Mouse (Mus musculus): ENCODE measurements around the gene Pou6f2. TPM values are rescaled to one million over a fixed set of nuclear protein-coding genes. Genes with fewer than 3 reads are reported as not detected.
A peak's percentile ranks its signal among the peaks of the same experiment; 100 is the strongest.

Gene Pou6f2
- polyA plus RNA-seq (2016; fragmentation: Nextera tagmentation; extraction: Ambion mirVana), result 0.65 and 0.97 TPM in 2 replicates

- 83% methylated on average over 6 of the region's 6 CpGs for WGBS
- ATAC-seq (ENCODE audit: insufficient number of reproducible peaks, insufficient read depth, low FRiP score, low TSS enrichment, low read depth), result no peak
- no peak within 1 kb of the TSS for H3K4me2 ChIP-seq
- H3K36me3 ChIP-seq, result no peaks in the 10 kb centered on the region
- no peaks in the 10 kb centered on the region for H3K27me3 ChIP-seq
- H3K9ac ChIP-seq (replicated peaks), result no peak within 1 kb of the TSS
- no peak within 1 kb of the TSS for H3K27ac ChIP-seq
- H3K4me3 ChIP-seq (replicated peaks), result no peak within 1 kb of the TSS
- no peaks in the 10 kb centered on the region for H3K9me3 ChIP-seq
- 0 out of 2 replicates have a peak, but pooled peaks cover 4% of the 10 kb centered on the region for H3K4me1 ChIP-seq (replicated peaks)
Measured at GRCm38 (mm10) chr13:18397586-18397985, at the start of gene Pou6f2. TSS of gene Pou6f2 (minus strand) at chr13:18397686.

GRCm38 (mm10) chr13:18439858-18440257 is 42.4 kb upstream of the Pou6f2 start:
- Histone ChIP-seq H3K4me1 (replicated peaks) (no peaks in the 10 kb centered on the region), H3K9me3 (no peaks in the 10 kb centered on the region), H3K4me3 (replicated peaks) (no peak overlapping the region), H3K36me3 (no peaks in the 10 kb centered on the region), H3K27ac (no peak overlapping the region), H3K27me3 (no peaks in the 10 kb centered on the region), H3K4me2 (no peak overlapping the region), H3K9ac (replicated peaks) (no peak overlapping the region)
- ATAC-seq (ENCODE audit: insufficient number of reproducible peaks, insufficient read depth, low FRiP score, low TSS enrichment, low read depth), result no peak
- 73% methylated on average over 3 of the region's 3 CpGs for WGBS

- no peaks in the 10 kb centered on the region for H3K27me3 ChIP-seq
- no peak overlapping the region for H3K4me2 ChIP-seq
- H3K36me3 ChIP-seq, result no peaks in the 10 kb centered on the region
- no peak for ATAC-seq (ENCODE audit: insufficient number of reproducible peaks, insufficient read depth, low FRiP score, low TSS enrichment, low read depth)
- H3K27ac ChIP-seq, result no peak overlapping the region
- H3K9me3 ChIP-seq, result no peaks in the 10 kb centered on the region
- H3K9ac ChIP-seq (replicated peaks), result no peak overlapping the region
- 88% methylated on average over 4 of the region's 4 CpGs for WGBS
- no peak overlapping the region for H3K4me3 ChIP-seq (replicated peaks)
- H3K4me1 ChIP-seq (replicated peaks), result no peaks in the 10 kb centered on the region
Measured at GRCm38 (mm10) chr13:18387673-18388072, 9.8 kb downstream of the Pou6f2 start.

GRCm38 (mm10) chr13:18363373-18363772 is 34.1 kb downstream of the Pou6f2 start:
- H3K9ac ChIP-seq (replicated peaks), result no peak overlapping the region
- no peaks in the 10 kb centered on the region for H3K27me3 ChIP-seq
- WGBS, result 4% methylated on average over 2 of the region's 2 CpGs
- peak; percentile 78 for ATAC-seq (ENCODE audit: insufficient number of reproducible peaks, insufficient read depth, low FRiP score, low TSS enrichment, low read depth)
- no peak overlapping the region for H3K4me3 ChIP-seq (replicated peaks)
- no peaks in the 10 kb centered on the region for H3K9me3 ChIP-seq
- H3K36me3 ChIP-seq, result no peaks in the 10 kb centered on the region
- H3K4me2 ChIP-seq, result no peak overlapping the region
- no peak overlapping the region for H3K27ac ChIP-seq
- H3K4me1 ChIP-seq (replicated peaks), result peaks cover 8% of the 10 kb centered on the region; the same call in 1 of the 2 replicates

- WGBS, result 80% methylated on average over 4 of the region's 4 CpGs
- Histone ChIP-seq H3K9me3 (no peaks in the 10 kb centered on the region), H3K4me1 (replicated peaks) (peaks cover 11% of the 10 kb centered on the region), H3K27me3 (no peaks in the 10 kb centered on the region), H3K4me2 (no peak overlapping the region), H3K27ac (no peak overlapping the region), H3K36me3 (no peaks in the 10 kb centered on the region), H3K9ac (replicated peaks) (no peak overlapping the region), H3K4me3 (replicated peaks) (no peak overlapping the region)
- ATAC-seq (ENCODE audit: insufficient number of reproducible peaks, insufficient read depth, low FRiP score, low TSS enrichment, low read depth), result no peak
Measured at GRCm38 (mm10) chr13:18344580-18345333, 52.7 kb downstream of the Pou6f2 start.

- Histone ChIP-seq H3K4me2 (no peak overlapping the region), H3K9ac (replicated peaks) (no peak overlapping the region), H3K27me3 (no peaks in the 10 kb centered on the region), H3K27ac (no peak overlapping the region), H3K4me3 (replicated peaks) (no peak overlapping the region), H3K36me3 (no peaks in the 10 kb centered on the region), H3K9me3 (no peaks in the 10 kb centered on the region), H3K4me1 (replicated peaks) (peaks cover 3% of the 10 kb centered on the region; the same call in 1 of the 2 replicates)
- no peak for ATAC-seq (ENCODE audit: insufficient number of reproducible peaks, insufficient read depth, low FRiP score, low TSS enrichment, low read depth)
- WGBS, result 74% methylated on average over 10 of the region's 10 CpGs
Measured at GRCm38 (mm10) chr13:18338910-18339501, 58.5 kb downstream of the Pou6f2 start.

GRCm38 (mm10) chr13:18338022-18338421 is 59.5 kb downstream of the Pou6f2 start:
- ATAC-seq (ENCODE audit: insufficient number of reproducible peaks, insufficient read depth, low FRiP score, low TSS enrichment, low read depth), result no peak
- Histone ChIP-seq H3K36me3 (no peaks in the 10 kb centered on the region), H3K4me2 (no peak overlapping the region), H3K9me3 (no peaks in the 10 kb centered on the region), H3K4me3 (replicated peaks) (no peak overlapping the region), H3K27ac (no peak overlapping the region), H3K27me3 (no peaks in the 10 kb centered on the region), H3K9ac (replicated peaks) (no peak overlapping the region), H3K4me1 (replicated peaks) (no peaks in the 10 kb centered on the region)
- WGBS, result 85% methylated on average over 2 of the region's 2 CpGs

- Histone ChIP-seq H3K9me3 (no peaks in the 10 kb centered on the region), H3K27me3 (no peaks in the 10 kb centered on the region), H3K9ac (replicated peaks) (no peak overlapping the region), H3K36me3 (no peaks in the 10 kb centered on the region), H3K4me2 (no peak overlapping the region), H3K27ac (no peak overlapping the region), H3K4me3 (replicated peaks) (no peak overlapping the region), H3K4me1 (replicated peaks) (no peaks in the 10 kb centered on the region)
- ATAC-seq (ENCODE audit: insufficient number of reproducible peaks, insufficient read depth, low FRiP score, low TSS enrichment, low read depth), result no peak
- 92% methylated on average over 4 of the region's 4 CpGs for WGBS
Measured at GRCm38 (mm10) chr13:18334035-18334434, 63.5 kb downstream of the Pou6f2 start.

GRCm38 (mm10) chr13:18332596-18332995 is 64.9 kb downstream of the Pou6f2 start:
- Histone ChIP-seq H3K9me3 (no peaks in the 10 kb centered on the region), H3K27me3 (no peaks in the 10 kb centered on the region), H3K4me3 (replicated peaks) (no peak overlapping the region), H3K27ac (no peak overlapping the region), H3K4me1 (replicated peaks) (no peaks in the 10 kb centered on the region), H3K36me3 (no peaks in the 10 kb centered on the region), H3K4me2 (no peak overlapping the region), H3K9ac (replicated peaks) (no peak overlapping the region)
- WGBS, result 29% methylated on average over 1 of the region's 1 CpGs
- ATAC-seq (ENCODE audit: insufficient number of reproducible peaks, insufficient read depth, low FRiP score, low TSS enrichment, low read depth), result no peak

GRCm38 (mm10) chr13:18323980-18324678 is 73.4 kb downstream of the Pou6f2 start:
- no peak for ATAC-seq (ENCODE audit: insufficient number of reproducible peaks, insufficient read depth, low FRiP score, low TSS enrichment, low read depth)
- no peaks in the 10 kb centered on the region for H3K4me1 ChIP-seq (replicated peaks)
- no peaks in the 10 kb centered on the region for H3K36me3 ChIP-seq

GRCm38 (mm10) chr13:18323407-18323806 is 74.1 kb downstream of the Pou6f2 start:
- no peaks in the 10 kb centered on the region for H3K27me3 ChIP-seq
- no peaks in the 10 kb centered on the region for H3K4me1 ChIP-seq (replicated peaks)
- H3K9ac ChIP-seq (replicated peaks), result no peak overlapping the region
- H3K4me2 ChIP-seq, result no peak overlapping the region
- H3K9me3 ChIP-seq, result no peaks in the 10 kb centered on the region
- WGBS, result 85% methylated on average over 8 of the region's 8 CpGs
- no peak overlapping the region for H3K4me3 ChIP-seq (replicated peaks)
- H3K27ac ChIP-seq, result no peak overlapping the region
- H3K36me3 ChIP-seq, result no peaks in the 10 kb centered on the region
- ATAC-seq (ENCODE audit: insufficient number of reproducible peaks, insufficient read depth, low FRiP score, low TSS enrichment, low read depth), result no peak

More at GRCm38 (mm10) chr13:18323980-18324678, 73.4 kb downstream of the Pou6f2 start:
- H3K4me3 ChIP-seq (replicated peaks), result no peak overlapping the region
- no peaks in the 10 kb centered on the region for H3K9me3 ChIP-seq
- H3K9ac ChIP-seq (replicated peaks), result no peak overlapping the region
- H3K27me3 ChIP-seq, result no peaks in the 10 kb centered on the region
- H3K27ac ChIP-seq, result no peak overlapping the region
- no peak overlapping the region for H3K4me2 ChIP-seq
- 65% methylated on average over 6 of the region's 6 CpGs for WGBS

All from limb, embryonic 12.5 days (tissue).